Mouse (Mus musculus) midbrain, postnatal 0 days (tissue): ENCODE measurements at regions not wholly inside any gene's neighbourhood (a gene's known extent, or its start where the extent isn't known, plus 50 kb on each side); places are given as distances from the start of the nearest gene placed in this dataset.

Experiments used
- ATAC-seq: fragments of 200-750 bp; cut with Nextera tagmentation; 2 replicates; pipeline ENCODE4 v1.8.0; 2017; ENCODE audit warnings: moderate number of reproducible peaks, mild to moderate bottlenecking, moderate TSS enrichment, moderate library complexity; ENCODE audit not compliant: low FRiP score
- DNase-seq: peaks from one replicate; pipeline ENCODE4 v3.0.0-alpha.2; 2015; ENCODE audit warnings: low spot score
- H3K27ac ChIP-seq: fragments of 300-500 bp; sonication (generic); 2 replicates; pipeline ENCODE4 v1.5.1; 2014; ENCODE audit warnings: low read depth, mild to moderate bottlenecking, low read length, mixed read lengths
- H3K27me3 ChIP-seq: fragments of 300-500 bp; sonication (generic); 2 replicates; pipeline ENCODE4 v1.6.1; 2014; ENCODE audit warnings: low read length, control low read depth, mixed read lengths; ENCODE audit not compliant: insufficient read depth
- H3K36me3 ChIP-seq: fragments of 300-500 bp; sonication (generic); 2 replicates; pipeline ENCODE4 v1.6.1; 2014; ENCODE audit warnings: low read length, control low read depth, mixed read lengths; ENCODE audit not compliant: insufficient read depth
- H3K4me1 ChIP-seq: fragments of 300-500 bp; sonication (generic); 2 replicates; pipeline ENCODE4 v1.6.1; 2014; ENCODE audit warnings: mild to moderate bottlenecking, control low read depth, antibody characterized with exemption, low read length, mixed read lengths; ENCODE audit not compliant: insufficient read depth
- H3K4me2 ChIP-seq: fragments of 300-500 bp; sonication (generic); 2 replicates; pipeline ENCODE4 v1.6.1; 2014; ENCODE audit warnings: low read depth, mild to moderate bottlenecking, low read length, mixed read lengths; ENCODE audit not compliant: poor library complexity, severe bottlenecking
- H3K4me3 ChIP-seq: fragments of 300-500 bp; sonication (generic); 2 replicates; pipeline ENCODE4 v1.5.1; 2014; ENCODE audit warnings: low read depth, mild to moderate bottlenecking, low read length, moderate library complexity
- H3K9ac ChIP-seq: fragments of 300-500 bp; sonication (generic); replicated peaks from 2 replicates; pipeline ENCODE4 v1.6.1; 2014; ENCODE audit warnings: mild to moderate bottlenecking, low read length, moderate library complexity, mixed read lengths; ENCODE audit not compliant: poor library complexity, severe bottlenecking
- H3K9me3 ChIP-seq: fragments of 300-500 bp; sonication (generic); 2 replicates; pipeline ENCODE4 v1.6.1; 2016; ENCODE audit warnings: low read length, control low read depth
- CTCF ChIP-seq: IDR thresholded peaks from 2 replicates; pipeline ENCODE4 v1.5.1; 2016; ENCODE audit warnings: antibody characterized with exemption, mild to moderate bottlenecking
- WGBS: fragments of 180-500 bp; shearing (Covaris S2); extraction: QIAGEN DNeasy Blood & Tissue Kit; methylation state at CpG from one replicate; pipeline ENCODE4 v1.1.7; 2014; 5-methylcytosine and 5-hydroxymethylcytosine counted together

DNA sequence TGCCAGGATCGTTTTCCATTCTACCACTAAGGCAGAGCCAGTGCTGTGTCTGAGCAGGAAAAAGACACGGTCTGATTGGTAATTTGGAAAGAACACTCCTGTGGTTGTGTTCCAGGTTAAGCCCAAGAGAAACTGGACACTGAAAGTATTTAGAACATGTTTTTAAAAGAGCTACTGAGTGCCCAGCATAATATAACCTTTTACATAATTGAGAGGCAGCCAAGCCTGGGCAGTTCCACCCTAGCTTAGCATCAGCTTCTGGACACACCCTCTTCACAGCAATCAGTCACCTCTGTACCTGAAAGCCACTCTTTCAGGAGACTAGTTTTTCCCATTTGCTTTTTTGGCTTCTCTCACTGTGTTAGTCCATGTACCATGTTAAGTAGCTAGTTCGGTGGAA is 1379.4 kb upstream of the A1bg start:
- H3K27me3 ChIP-seq, result no peaks in the 10 kb centered on the region
- no peak overlapping the region for H3K27ac ChIP-seq
- WGBS, result 90% methylated on average over 3 of the region's 3 CpGs
- no peak overlapping the region for H3K4me2 ChIP-seq
- no peak overlapping the region for H3K9ac ChIP-seq
- ATAC-seq, result no peak
- H3K9me3 ChIP-seq, result no peaks in the 10 kb centered on the region
- H3K4me3 ChIP-seq, result no peak overlapping the region
- no peaks in the 10 kb centered on the region for H3K4me1 ChIP-seq
- DNase-seq, result no peak
- H3K36me3 ChIP-seq, result no peaks in the 10 kb centered on the region
- no peak for TF ChIP-seq CTCF

- H3K27me3 ChIP-seq, result no peaks in the 10 kb centered on the region
- H3K4me1 ChIP-seq, result no peaks in the 10 kb centered on the region
- no peak overlapping the region for H3K27ac ChIP-seq
- no peak overlapping the region for H3K4me2 ChIP-seq
- no peak overlapping the region for H3K4me3 ChIP-seq
- no peaks in the 10 kb centered on the region for H3K36me3 ChIP-seq
- TF ChIP-seq CTCF, result no peak
- ATAC-seq (no peak), DNase-seq (no peak)
- no peak overlapping the region for H3K9ac ChIP-seq
- 89% methylated on average over 3 of the region's 3 CpGs for WGBS
- H3K9me3 ChIP-seq, result no peaks in the 10 kb centered on the region
Measured at GRCm38 (mm10) chr15:62301567-62301966, 1378.8 kb upstream of the A1bg start.

GRCm38 (mm10) chr15:62297138-62297537 is 1374.3 kb upstream of the A1bg start:
- Histone ChIP-seq H3K27ac (no peak overlapping the region), H3K9ac (no peak overlapping the region), H3K4me3 (no peak overlapping the region), H3K27me3 (no peaks in the 10 kb centered on the region), H3K36me3 (no peaks in the 10 kb centered on the region), H3K9me3 (no peaks in the 10 kb centered on the region), H3K4me1 (no peaks in the 10 kb centered on the region), H3K4me2 (no peak overlapping the region)
- DNase-seq (no peak), ATAC-seq (no peak)
- no peak for TF ChIP-seq CTCF
- 90% methylated on average over 5 of the region's 5 CpGs for WGBS

DNA sequence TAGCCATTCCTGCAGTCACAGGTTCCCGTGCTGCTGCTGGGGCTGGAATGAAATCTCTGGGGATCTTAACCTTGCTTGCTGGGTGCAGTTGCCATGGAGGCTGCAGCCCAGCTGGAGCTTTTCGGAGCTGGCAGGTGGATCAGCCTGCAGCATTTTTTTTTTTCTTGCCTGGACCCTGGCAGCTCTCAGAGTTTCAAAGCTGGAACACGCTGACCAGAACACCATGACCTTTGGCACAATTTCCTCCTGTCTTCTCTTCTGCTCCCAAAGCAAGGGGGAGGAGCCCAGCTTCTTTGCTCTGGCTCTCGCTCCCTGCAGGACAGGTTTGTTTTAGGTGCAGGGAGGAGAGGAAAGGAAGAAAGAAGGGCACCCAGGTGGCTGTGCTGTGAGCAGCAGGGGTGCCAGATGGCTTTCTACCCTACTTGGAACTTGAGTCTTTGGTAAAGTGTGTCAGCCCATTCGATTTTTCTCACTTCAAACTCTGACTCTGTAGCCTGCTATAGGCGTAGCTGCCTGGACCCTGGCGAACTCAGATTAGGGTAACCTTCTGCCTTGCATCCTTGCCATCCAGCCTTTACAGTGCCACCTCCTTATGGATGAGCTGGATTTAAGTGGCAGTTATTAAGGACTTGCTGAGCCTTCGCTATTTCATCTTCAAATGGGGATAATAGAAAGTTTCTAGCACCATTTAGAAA is 1372.6 kb upstream of the A1bg start:
- H3K27ac ChIP-seq, result no peak overlapping the region
- H3K4me2 ChIP-seq, result no peak overlapping the region
- ATAC-seq, result no peak
- H3K9me3 ChIP-seq, result no peaks in the 10 kb centered on the region
- DNase-seq, result peak; percentile 65
- 31% methylated on average over 8 of the region's 8 CpGs for WGBS
- no peaks in the 10 kb centered on the region for H3K4me1 ChIP-seq
- H3K27me3 ChIP-seq, result no peaks in the 10 kb centered on the region
- H3K4me3 ChIP-seq, result no peak overlapping the region
- no peak overlapping the region for H3K9ac ChIP-seq
- no peaks in the 10 kb centered on the region for H3K36me3 ChIP-seq
- TF ChIP-seq CTCF, result no peak

- H3K27ac ChIP-seq, result no peak overlapping the region
- DNase-seq, result no peak
- H3K9ac ChIP-seq, result no peak overlapping the region
- H3K4me3 ChIP-seq, result no peak overlapping the region
- ATAC-seq, result no peak
- no peaks in the 10 kb centered on the region for H3K4me1 ChIP-seq
- TF ChIP-seq CTCF, result no peak
- H3K27me3 ChIP-seq, result no peaks in the 10 kb centered on the region
- WGBS, result 45% methylated on average over 3 of the region's 3 CpGs
- H3K36me3 ChIP-seq, result no peaks in the 10 kb centered on the region
- no peak overlapping the region for H3K4me2 ChIP-seq
- no peaks in the 10 kb centered on the region for H3K9me3 ChIP-seq
Measured at GRCm38 (mm10) chr15:62294786-62295185, 1372.0 kb upstream of the A1bg start.

GRCm38 (mm10) chr15:62292876-62293275 is 1370.1 kb upstream of the A1bg start:
- Histone ChIP-seq H3K4me1 (no peaks in the 10 kb centered on the region), H3K9me3 (no peaks in the 10 kb centered on the region), H3K36me3 (no peaks in the 10 kb centered on the region), H3K4me2 (no peak overlapping the region), H3K4me3 (no peak overlapping the region), H3K27ac (no peak overlapping the region), H3K27me3 (no peaks in the 10 kb centered on the region), H3K9ac (no peak overlapping the region)
- DNase-seq (no peak), ATAC-seq (no peak)
- 79% methylated on average over 3 of the region's 3 CpGs for WGBS
- TF ChIP-seq CTCF, result no peak
